Mouse (Mus musculus) adrenal gland, adult 8-10 months (tissue): ENCODE data around the gene Il1rn. TPM values are rescaled to one million over a fixed set of nuclear protein-coding genes. Genes with fewer than 3 reads are reported as not detected.

Experiments
- DNase-seq: peaks from one replicate; pipeline ENCODE4 v3.0.0; 2022
- total RNA-seq, 4 experiments: library from RNA; stranded (reverse); gene quantifications; 2 replicates each; pipeline ENCODE4 v1.2.4; 2022

Il1rn gene
- total RNA-seq, 4 experiments from 2014 or later: 0.68 to 1.4 (median 0.77) TPM; not detected in 1

DNA sequence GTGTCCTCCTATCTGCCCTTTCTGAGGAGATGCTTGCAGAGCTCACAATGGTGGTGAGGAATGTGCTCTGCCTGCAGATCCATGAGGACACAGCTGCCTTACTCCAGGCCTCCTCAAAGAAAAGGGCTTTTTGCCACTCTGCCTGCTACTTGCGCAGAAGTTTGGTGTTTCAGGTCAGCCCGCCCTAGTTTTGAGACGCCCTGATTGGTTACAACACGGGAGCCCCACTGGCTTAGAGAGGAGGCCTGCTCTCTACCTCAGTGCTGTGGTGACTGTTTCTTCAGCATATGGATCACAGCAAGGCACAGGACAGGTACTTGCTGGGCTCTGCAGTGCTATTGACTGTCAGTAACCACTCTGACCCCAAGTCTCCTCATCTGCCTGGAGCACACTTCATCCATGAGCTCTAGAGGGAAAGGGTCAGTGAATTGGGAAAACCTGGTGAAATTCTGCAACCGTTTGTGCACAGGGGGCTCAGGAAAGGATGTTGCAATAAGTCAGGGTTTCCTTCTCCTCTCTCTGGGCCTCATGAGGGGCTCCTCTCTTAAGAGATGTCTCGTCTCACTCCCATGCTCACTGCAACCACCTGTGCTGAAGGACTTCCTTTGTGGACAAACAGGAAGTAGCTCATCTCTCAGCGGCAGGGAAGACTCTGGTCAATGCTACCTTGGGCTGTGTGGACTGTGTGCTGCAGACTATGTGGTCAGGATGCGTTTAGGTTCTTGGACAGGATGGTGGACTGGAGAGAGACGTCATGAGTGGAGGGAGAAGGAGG lies 46.0 kb downstream of the Il1rn start:
- DNase-seq: no peak

DNA sequence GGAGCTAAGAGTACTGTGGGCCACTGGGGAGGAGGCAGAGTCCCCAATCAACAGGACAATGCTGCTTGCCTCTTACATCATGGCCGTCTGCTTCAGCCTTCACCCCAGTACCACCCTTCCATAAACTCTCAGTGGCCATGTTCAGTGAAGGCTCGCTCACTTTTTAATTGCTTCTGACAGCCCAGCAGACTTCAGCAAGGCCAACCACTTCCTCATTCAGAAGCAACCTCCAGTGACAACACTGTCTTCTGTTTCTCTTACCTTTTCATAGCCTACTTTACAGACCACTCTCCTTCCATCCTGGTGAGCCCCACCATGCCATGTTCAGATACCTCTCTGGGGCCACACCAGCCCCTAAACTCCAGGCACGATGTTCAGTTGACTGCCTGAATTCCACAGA lies 47.0 kb downstream of the Il1rn start:
- no peak for DNase-seq

DNA sequence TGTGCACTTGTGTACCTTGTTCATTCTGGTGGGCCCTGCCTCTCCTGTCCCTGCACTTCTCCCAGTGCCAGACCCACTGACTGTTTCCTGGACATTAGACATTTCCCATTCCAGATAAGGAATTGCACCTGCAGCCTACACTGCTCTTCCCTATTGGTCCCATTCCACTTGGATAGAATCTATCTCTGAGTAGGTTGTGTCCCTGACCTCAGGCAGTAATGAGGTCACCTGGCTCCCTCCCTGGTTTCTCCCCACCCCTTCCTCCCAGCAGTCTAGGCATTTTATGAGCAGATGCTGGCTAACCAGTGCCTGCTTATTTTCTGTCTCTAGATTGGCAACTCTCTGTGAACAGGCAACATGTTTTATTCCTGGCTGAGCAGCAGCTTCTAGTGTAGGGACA lies 47.7 kb downstream of the Il1rn start:
- no peak for DNase-seq

DNA sequence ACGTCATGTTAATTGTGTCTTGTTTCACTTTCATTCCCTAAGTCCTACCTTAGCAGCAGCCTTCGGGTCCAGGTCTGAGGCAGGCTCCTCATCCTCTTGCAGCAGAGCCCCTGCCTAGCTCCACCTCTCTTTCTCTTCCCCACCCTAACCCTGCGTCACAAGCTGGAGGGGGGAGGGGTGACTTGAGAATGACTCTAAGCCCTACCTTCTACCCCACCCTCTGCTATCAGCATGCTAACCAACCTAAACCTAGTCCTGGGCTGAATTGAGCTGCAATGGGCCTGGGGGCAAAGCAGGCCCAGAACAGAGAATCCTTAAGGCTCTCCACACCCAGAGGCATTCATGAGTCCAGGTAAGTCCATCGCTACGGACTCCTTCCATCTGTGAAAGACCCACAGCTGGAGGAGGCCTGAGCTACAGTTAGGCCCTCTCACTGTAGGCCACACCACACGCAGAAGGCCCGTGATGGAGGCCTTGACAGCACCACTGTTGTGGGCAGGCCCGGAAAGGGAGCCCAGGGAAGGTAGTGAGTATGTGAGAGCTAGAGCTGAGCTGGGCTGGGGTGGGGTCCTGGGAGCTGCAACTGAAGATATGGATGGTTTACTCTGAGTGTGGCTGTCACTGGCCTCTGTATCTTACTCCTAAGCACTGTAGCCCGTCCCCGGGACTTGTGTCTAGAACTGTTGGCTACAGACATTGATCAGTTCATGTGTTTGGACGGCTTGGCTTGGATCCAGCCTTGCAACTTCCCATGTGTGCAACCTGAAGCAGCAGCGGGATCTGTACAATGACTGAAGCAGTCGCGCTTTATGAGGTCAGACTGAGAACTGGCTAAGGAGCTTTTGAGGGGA lies 48.7 kb downstream of the Il1rn start:
- no peak for DNase-seq

DNA sequence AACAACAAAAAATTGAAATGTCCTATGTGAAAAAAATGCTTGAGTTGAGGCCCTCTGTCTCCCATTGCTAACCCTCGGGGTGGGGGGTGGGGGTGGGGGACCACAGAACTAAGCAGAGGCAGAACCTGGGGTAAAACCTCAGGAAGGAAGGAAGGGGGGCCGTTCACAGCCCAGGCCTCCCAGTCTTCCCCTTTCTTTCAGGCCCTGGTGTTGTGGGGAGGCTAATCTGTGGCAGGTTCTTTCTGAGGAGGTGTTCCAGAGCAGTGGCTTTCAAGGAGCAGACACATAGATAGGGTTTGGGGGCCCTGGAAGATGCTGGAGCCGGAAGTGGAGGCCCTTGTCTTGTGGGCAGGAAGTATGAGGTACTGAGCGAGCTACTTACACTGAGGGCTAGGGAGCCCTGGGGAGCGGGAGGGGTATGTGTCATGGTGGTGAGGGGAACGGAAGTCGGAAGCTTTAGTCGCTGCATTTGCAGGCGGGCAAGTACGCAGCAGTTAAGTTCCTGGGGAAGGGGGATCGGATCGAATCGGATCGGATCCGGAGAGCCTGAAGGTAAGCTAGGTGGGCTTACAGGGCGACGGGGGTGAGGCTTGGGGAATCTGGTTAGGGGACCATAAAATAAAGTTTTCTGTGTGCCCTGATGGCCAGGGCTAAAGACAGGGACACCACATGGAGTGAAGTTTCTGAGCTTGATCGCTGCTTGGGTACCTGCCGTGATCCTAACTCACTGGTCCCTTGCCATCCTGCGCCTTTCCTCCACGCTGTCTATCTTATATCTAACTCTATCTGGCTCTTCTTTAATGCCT lies 49.7 kb downstream of the Il1rn start:
- no peak for DNase-seq

DNA sequence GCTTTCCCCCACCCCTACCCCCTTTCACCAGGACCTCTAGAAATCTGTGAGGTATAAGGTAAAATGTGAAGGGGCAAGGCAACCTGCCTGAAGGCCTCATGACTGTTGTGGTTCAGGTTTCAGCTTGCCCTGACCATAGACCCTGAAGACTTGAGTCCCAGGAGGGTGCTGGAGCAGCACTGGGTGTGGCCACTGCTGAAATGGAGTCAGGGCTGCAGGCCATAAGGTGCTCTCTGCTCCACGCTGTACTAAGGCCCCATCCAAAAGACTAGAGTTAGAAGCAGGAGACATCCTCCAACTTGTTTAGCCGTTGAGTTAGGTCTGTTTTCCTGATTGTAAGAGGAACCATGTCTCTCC lies 50.3 kb downstream of the Il1rn start:
- no peak for DNase-seq

DNA sequence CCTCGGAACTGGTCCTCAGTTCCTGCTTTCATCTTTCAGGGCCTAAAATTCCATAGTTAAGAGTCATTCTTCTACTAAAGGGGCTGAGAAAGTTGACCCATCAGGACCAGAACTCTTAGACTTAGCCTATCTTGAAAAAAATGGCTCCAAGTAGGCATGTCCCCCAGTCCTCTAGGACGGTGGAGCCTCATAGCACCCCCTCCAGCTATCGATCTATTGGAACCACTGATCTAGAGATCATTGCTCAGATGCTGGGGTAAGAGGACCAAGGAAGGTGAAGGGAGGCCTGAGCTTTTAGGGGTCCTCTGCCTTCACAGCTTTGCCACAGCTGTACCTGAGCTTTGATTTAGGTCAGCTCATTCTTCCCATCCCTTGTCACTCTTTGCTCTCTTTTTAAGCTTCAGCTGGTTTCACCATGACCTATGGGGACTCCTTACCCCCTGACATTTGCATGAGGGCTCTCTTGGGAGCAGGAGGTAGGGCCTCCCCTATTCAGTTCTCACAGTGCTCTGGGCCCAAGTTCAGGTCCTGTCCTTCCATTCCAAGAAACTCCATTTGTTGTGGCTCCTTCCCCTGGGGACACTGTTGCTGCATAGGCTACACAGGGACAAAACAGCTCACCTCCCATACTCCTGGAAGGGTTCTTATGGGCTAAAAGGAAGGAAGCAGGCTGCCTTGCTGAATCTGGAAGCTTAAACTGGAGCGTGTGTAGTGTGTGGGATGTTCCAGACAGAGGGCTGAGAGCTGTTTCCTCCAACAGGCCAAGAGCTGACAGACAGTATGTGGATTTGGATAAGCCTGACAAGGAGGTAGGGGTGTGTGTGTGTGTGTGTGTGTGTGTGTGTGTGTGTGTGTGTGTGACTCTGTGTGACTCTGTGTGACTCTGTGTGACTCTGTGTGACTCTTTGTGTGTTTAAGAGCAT lies 51.0 kb downstream of the Il1rn start:
- DNase-seq: no peak

DNA sequence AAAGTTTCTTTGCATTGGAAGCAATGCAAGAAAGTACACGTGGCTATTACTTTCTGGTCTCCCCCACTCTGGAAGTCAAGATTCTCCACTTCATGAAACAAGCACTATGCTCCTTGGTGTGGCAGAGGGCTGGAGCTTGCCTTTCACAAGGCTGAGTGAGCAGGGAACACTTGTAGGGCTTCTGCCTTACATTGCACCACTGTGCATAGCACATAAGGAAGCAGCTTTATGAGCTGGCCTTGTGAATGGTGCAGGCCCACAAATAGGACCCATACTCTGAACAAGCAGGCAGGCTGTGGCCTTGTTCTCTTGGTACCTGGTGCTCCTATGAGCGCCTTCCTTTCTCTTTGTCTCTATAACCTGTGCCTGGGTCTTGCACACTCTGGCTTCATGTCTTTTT lies 56.6 kb downstream of the Il1rn start:
- DNase-seq: no peak

DNA sequence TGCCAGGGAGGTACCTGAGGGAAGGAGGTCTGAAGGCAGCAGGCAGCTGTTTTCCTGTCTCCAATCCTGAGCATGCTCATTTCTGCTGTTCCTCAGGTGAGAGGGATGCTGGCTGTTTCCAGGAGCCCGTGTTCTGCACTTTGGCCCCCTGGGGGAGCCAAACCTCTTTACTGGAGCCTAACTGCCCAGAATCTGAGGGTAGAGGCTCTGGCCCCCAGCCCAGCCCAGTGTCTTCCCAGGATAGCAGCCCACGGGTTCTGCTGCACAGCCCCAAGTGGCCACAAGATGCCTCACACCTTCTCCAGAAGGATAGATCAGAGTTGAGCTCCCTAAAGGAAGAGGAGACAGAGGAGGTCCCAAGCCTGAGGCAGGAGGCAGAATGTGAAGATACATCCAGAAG lies 60.5 kb downstream of the Il1rn start:
- no peak for DNase-seq

DNA sequence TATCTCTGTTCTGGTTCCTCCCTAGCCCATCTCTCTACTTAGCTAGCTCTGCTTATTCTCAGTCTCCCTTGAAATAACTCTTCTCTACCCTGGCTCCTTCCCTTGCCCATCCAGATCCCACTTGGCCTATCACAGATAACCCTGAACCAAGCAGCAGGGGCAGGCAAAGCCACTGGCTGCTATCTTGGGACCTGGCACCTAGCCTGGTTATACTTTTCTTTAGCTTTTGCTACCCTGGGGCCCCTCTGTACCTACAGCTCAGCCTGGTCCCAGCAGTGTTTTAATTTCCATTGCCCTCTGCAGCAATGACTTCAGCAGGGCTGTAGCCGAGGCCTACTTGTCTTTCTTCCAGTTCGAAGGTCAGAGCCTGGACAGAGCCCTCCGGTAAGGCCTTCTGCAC lies 64.1 kb downstream of the Il1rn start:
- DNase-seq: no peak

Other genes starting within 250 kb of the Il1rn start
- not detected for gene Tbpl2, start 240.3 kb upstream of the Il1rn start, total RNA-seq
- not detected for gene Il1f8, start 183.7 kb upstream of the Il1rn start, total RNA-seq
- gene Il1f9, start 150.4 kb upstream of the Il1rn start, total RNA-seq: not detected
- gene Il1f6, start 121.4 kb upstream of the Il1rn start, total RNA-seq: not detected
- not detected for gene Il1f5, start 59.9 kb upstream of the Il1rn start, total RNA-seq
- not detected for gene Il1f10, start 45.7 kb upstream of the Il1rn start, total RNA-seq
- gene Psd4, start 30.7 kb downstream of the Il1rn start, total RNA-seq: 1 to 10 TPM; 1.5 to 5.2 (median 3.9) TPM
- gene Pax8, start 138.7 kb downstream of the Il1rn start, total RNA-seq: not detected